Mouse (Mus musculus): ENCODE results near the gene Spata1.

GRCm38 (mm10) chr3:146469226-146469625 is 30.3 kb downstream of the Spata1 start:
- no peak for TF ChIP-seq GATA1 (IDR thresholded peaks at IDR 0.05; ENCODE audit: borderline replicate concordance, low read length)
- TF ChIP-seq FLI1 (IDR thresholded peaks at IDR 0.05; ENCODE audit: low read length), result no peak
